Mouse (Mus musculus) liver, adult 2 months (tissue): ENCODE measurements around the gene Svop. TPM values are rescaled to one million over a fixed set of nuclear protein-coding genes. Genes with fewer than 3 reads are reported as not detected.
A peak's percentile ranks its signal among the peaks of the same experiment; 100 is the strongest.

Source experiments
- DNase-seq: peaks from one replicate; pipeline ENCODE4 v3.0.0-alpha.2; 2011; ENCODE audit warnings: low read depth, low spot score; ENCODE audit errors: extremely low read depth
- H3K27ac ChIP-seq: fragments of 200-500 bp; replicated peaks from 2 replicates; pipeline ENCODE4 v1.5.1; 2012; ENCODE audit warnings: low read depth, mild to moderate bottlenecking, control low read depth, inconsistent platforms, low read length; ENCODE audit not compliant: insufficient read depth
- H3K27me3 ChIP-seq: fragments of 200-500 bp; 2 replicates; pipeline ENCODE4 v1.6.1; 2012; ENCODE audit warnings: mild to moderate bottlenecking, moderate library complexity, low read length, inconsistent platforms; ENCODE audit not compliant: control insufficient read depth, insufficient read depth
- H3K36me3 ChIP-seq: fragments of 200-500 bp; 2 replicates; pipeline ENCODE4 v1.6.1; 2012; ENCODE audit warnings: low read length, inconsistent platforms; ENCODE audit not compliant: control insufficient read depth, insufficient read depth
- H3K4me1 ChIP-seq: fragments of 200-500 bp; 2 replicates; pipeline ENCODE4 v1.6.1; 2011; ENCODE audit warnings: low read length; ENCODE audit not compliant: control insufficient read depth, insufficient read depth
- H3K4me3 ChIP-seq: fragments of 200-500 bp; 2 replicates; pipeline ENCODE4 v1.5.1; 2011; ENCODE audit warnings: low read depth, mild to moderate bottlenecking, control low read depth, low read length, moderate library complexity; ENCODE audit not compliant: insufficient read depth
- H3K79me2 ChIP-seq: fragments of 200-500 bp; 2 replicates; pipeline ENCODE4 v1.6.1; 2012; ENCODE audit warnings: inconsistent platforms, mild to moderate bottlenecking, low read length, moderate library complexity; ENCODE audit not compliant: control insufficient read depth, insufficient read depth
- H3K9ac ChIP-seq: fragments of 200-500 bp; 2 replicates; pipeline ENCODE4 v1.6.1; 2012; ENCODE audit warnings: low read depth, mild to moderate bottlenecking, control low read depth, inconsistent platforms, low read length
- CTCF ChIP-seq: fragments of 200-500 bp; IDR thresholded peaks from 2 replicates; pipeline ENCODE4 v1.5.1; 2011; ENCODE audit warnings: low read depth, low read length, control low read depth
- POLR2A ChIP-seq: fragments of 200-500 bp; IDR thresholded peaks from 2 replicates; pipeline ENCODE4 v1.6.1; 2011; ENCODE audit warnings: low read length, control low read depth; ENCODE audit not compliant: insufficient read depth; ENCODE audit errors: extremely low read depth
- WGBS: fragments of 180-500 bp; shearing (Covaris S2); methylation state at CpG from one replicate; pipeline ENCODE4 v1.1.7; 2018; 5-methylcytosine and 5-hydroxymethylcytosine counted together
- polyA plus RNA-seq: library from polyadenylated mRNA; depleted of rRNA; stranded (reverse); fragments of >200 nt; gene quantifications from 2 replicates; pipeline ENCODE4 v1.2.3, GENCODE M21; 2012
- total RNA-seq: library from RNA; depleted of rRNA; stranded (reverse); fragments of >200 nt; gene quantifications from 2 replicates; pipeline ENCODE4 v1.2.3, GENCODE M21; 2014

Svop gene
- total and polyA plus RNA-seq, 2 experiments: not detected

- H3K36me3 ChIP-seq: no peaks in the 10 kb centered on the region
- WGBS: 21% methylated on average over 12 of the region's 12 CpGs
- no peaks in the 10 kb centered on the region for H3K27me3 ChIP-seq
- H3K4me3 ChIP-seq: no peak overlapping the region
- peak; percentile 42 for TF ChIP-seq CTCF
- TF ChIP-seq POLR2A: no peak
- no peaks in the 10 kb centered on the region for H3K79me2 ChIP-seq
- peak; percentile 86 for DNase-seq
- no peak overlapping the region for H3K9ac ChIP-seq
- no peaks in the 10 kb centered on the region; the same call in none of the 2 replicates for H3K4me1 ChIP-seq
- H3K27ac ChIP-seq: no peak overlapping the region
Observed at GRCm38 (mm10) chr5:114028111-114028510, 63.3 kb downstream of the Svop start.

- Histone ChIP-seq H3K27ac (no peak overlapping the region), H3K79me2 (no peaks in the 10 kb centered on the region), H3K27me3 (no peaks in the 10 kb centered on the region), H3K4me3 (no peak overlapping the region), H3K9ac (no peak overlapping the region), H3K36me3 (no peaks in the 10 kb centered on the region), H3K4me1 (no peaks in the 10 kb centered on the region; the same call in none of the 2 replicates)
- WGBS: 61% methylated on average over 12 of the region's 12 CpGs
- peak; percentile 12 for DNase-seq
- TF ChIP-seq POLR2A (no peak), CTCF (no peak)
Observed at GRCm38 (mm10) chr5:114027217-114027944, 64.0 kb downstream of the Svop start.

GRCm38 (mm10) chr5:114024885-114025284 lies 66.5 kb downstream of the Svop start:
- Histone ChIP-seq H3K27me3 (no peaks in the 10 kb centered on the region), H3K9ac (no peak overlapping the region), H3K27ac (no peak overlapping the region), H3K79me2 (no peaks in the 10 kb centered on the region), H3K36me3 (no peaks in the 10 kb centered on the region), H3K4me3 (no peak overlapping the region), H3K4me1 (no peaks in the 10 kb centered on the region; the same call in none of the 2 replicates)
- no peak for DNase-seq
- WGBS: 25% methylated on average over 10 of the region's 10 CpGs
- TF ChIP-seq POLR2A (no peak), CTCF (no peak)

GRCm38 (mm10) chr5:114024390-114024789 lies 67.0 kb downstream of the Svop start:
- H3K27me3 ChIP-seq: no peaks in the 10 kb centered on the region
- H3K4me3 ChIP-seq: no peak overlapping the region
- H3K79me2 ChIP-seq: no peaks in the 10 kb centered on the region
- H3K36me3 ChIP-seq: no peaks in the 10 kb centered on the region
- H3K9ac ChIP-seq: no peak overlapping the region
- DNase-seq: no peak
- no peaks in the 10 kb centered on the region; the same call in none of the 2 replicates for H3K4me1 ChIP-seq
- 69% methylated on average over 6 of the region's 6 CpGs for whole genome bisulfite sequencing
- H3K27ac ChIP-seq: no peak overlapping the region
- TF ChIP-seq CTCF (no peak), POLR2A (no peak)

GRCm38 (mm10) chr5:114015121-114015520 lies 76.2 kb downstream of the Svop start:
- no peaks in the 10 kb centered on the region for H3K36me3 ChIP-seq
- H3K27me3 ChIP-seq: no peaks in the 10 kb centered on the region
- no peak for DNase-seq
- TF ChIP-seq CTCF: no peak
- TF ChIP-seq POLR2A: no peak
- H3K27ac ChIP-seq: no peak overlapping the region
- H3K79me2 ChIP-seq: no peaks in the 10 kb centered on the region
- 68% methylated on average over 7 of the region's 7 CpGs for WGBS
- H3K9ac ChIP-seq: no peak overlapping the region
- H3K4me1 ChIP-seq: no peaks in the 10 kb centered on the region
- H3K4me3 ChIP-seq: no peak overlapping the region

- WGBS: 65% methylated on average over 4 of the region's 4 CpGs
- Histone ChIP-seq H3K79me2 (no peaks in the 10 kb centered on the region), H3K36me3 (no peaks in the 10 kb centered on the region), H3K4me1 (no peaks in the 10 kb centered on the region), H3K27me3 (no peaks in the 10 kb centered on the region), H3K27ac (no peak overlapping the region), H3K4me3 (no peak overlapping the region), H3K9ac (no peak overlapping the region)
- no peak for DNase-seq
- no peak for TF ChIP-seq POLR2A
- no peak for TF ChIP-seq CTCF
Observed at GRCm38 (mm10) chr5:114009049-114009448, 82.3 kb downstream of the Svop start.
